Mouse (Mus musculus): ENCODE measurements around the gene Purb.

- TF ChIP-seq CTCF (IDR thresholded peaks at IDR 0.05; ENCODE audit: extremely low read depth, insufficient read length, insufficient replicate concordance, low read depth, low read length) (no peak), POLR2A (IDR thresholded peaks at IDR 0.05; ENCODE audit: low read depth, low read length) (no peak)
Measured at GRCm38 (mm10) chr11:6463159-6463837, 12.4 kb downstream of the Purb start.
